Mouse (Mus musculus) adipocyte (in vitro differentiated cells): ENCODE data around the gene Svop.

ENCODE experiments used
- DNase-seq: peaks from one replicate; pipeline ENCODE4 v3.0.0-alpha.2; 2016; ENCODE audit warnings: low spot score

Svop gene

GRCm38 (mm10) chr5:114045134-114045533 is 46.2 kb downstream of the Svop start:
- DNase-seq, result peak; percentile 54

- DNase-seq, result no peak
These were observed 47.6 kb downstream of the Svop start for GRCm38 (mm10) chr5:114043800-114044199.

- no peak for DNase-seq
These were observed 49.9 kb downstream of the Svop start for GRCm38 (mm10) chr5:114041327-114041930.

GRCm38 (mm10) chr5:114040911-114041310 is 50.5 kb downstream of the Svop start:
- DNase-seq, result no peak

- DNase-seq, result no peak
These were observed 50.9 kb downstream of the Svop start for GRCm38 (mm10) chr5:114040508-114040907.

- no peak for DNase-seq
These were observed 56.3 kb downstream of the Svop start for GRCm38 (mm10) chr5:114035111-114035510.

- DNase-seq, result no peak
These were observed 57.0 kb downstream of the Svop start for GRCm38 (mm10) chr5:114034393-114034792.

- DNase-seq, result no peak
These were observed 59.1 kb downstream of the Svop start for GRCm38 (mm10) chr5:114032161-114032763.

GRCm38 (mm10) chr5:114030652-114031051 is 60.7 kb downstream of the Svop start:
- DNase-seq, result no peak

- no peak for DNase-seq
These were observed 63.3 kb downstream of the Svop start for GRCm38 (mm10) chr5:114028111-114028510.

GRCm38 (mm10) chr5:114027217-114027944 is 64.0 kb downstream of the Svop start:
- no peak for DNase-seq

GRCm38 (mm10) chr5:114024885-114025284 is 66.5 kb downstream of the Svop start:
- no peak for DNase-seq

- no peak for DNase-seq
These were observed 67.0 kb downstream of the Svop start for GRCm38 (mm10) chr5:114024390-114024789.

- DNase-seq, result no peak
These were observed 76.2 kb downstream of the Svop start for GRCm38 (mm10) chr5:114015121-114015520.

GRCm38 (mm10) chr5:114009049-114009448 is 82.3 kb downstream of the Svop start:
- DNase-seq, result no peak

- no peak for DNase-seq
These were observed 83.5 kb downstream of the Svop start for GRCm38 (mm10) chr5:114007753-114008453.

- DNase-seq, result no peak
These were observed 84.4 kb downstream of the Svop start for GRCm38 (mm10) chr5:114006974-114007373.

- DNase-seq, result no peak
These were observed 86.3 kb downstream of the Svop start for GRCm38 (mm10) chr5:114005100-114005499.

GRCm38 (mm10) chr5:114004573-114004972 is 86.8 kb downstream of the Svop start:
- DNase-seq, result no peak

GRCm38 (mm10) chr5:114003542-114003941 is 87.8 kb downstream of the Svop start, which contains the start of gene Dao:
Dao (plus strand) TSS chr5:114003703.
- DNase-seq, result no peak

- DNase-seq, result no peak
These were observed 92.0 kb downstream of the Svop start for GRCm38 (mm10) chr5:113999382-113999781.

- peak; percentile 42 for DNase-seq
These were observed 94.9 kb downstream of the Svop start for GRCm38 (mm10) chr5:113996458-113996857.
